Mouse (Mus musculus): ENCODE data around the gene Slc2a1. TPM values are rescaled to one million over a fixed set of nuclear protein-coding genes. Genes with fewer than 3 reads are reported as not detected.

The Slc2a1 gene
- polyA plus RNA-seq, 2 experiments = 108 to 141 TPM

- WGBS = 25% methylated on average over 6 of the region's 6 CpGs
- H3K9me3 ChIP-seq (ENCODE audit: control insufficient read depth, low read length) = no peaks in the 10 kb centered on the region
- H3K4me2 ChIP-seq (replicated peaks; ENCODE audit: low read depth, low read length, severe bottlenecking) = no peak overlapping the region
- TF ChIP-seq POLR2A (IDR thresholded peaks at IDR 0.05; ENCODE audit: borderline replicate concordance, extremely low read depth, insufficient read depth, insufficient read length) = no peak
- no peak overlapping the region for H3K9ac ChIP-seq (ENCODE audit: low read depth, low read length, severe bottlenecking)
- H3K27me3 ChIP-seq (ENCODE audit: control insufficient read depth, insufficient read depth, low read length) = no peaks in the 10 kb centered on the region
- DNase-seq (ENCODE audit: low spot score) (no peak), ATAC-seq (ENCODE audit: low FRiP score, low read depth) (no peak)
- H3K36me3 ChIP-seq (ENCODE audit: control insufficient read depth, insufficient read depth, low read length) = no peaks in the 10 kb centered on the region
- H3K4me3 ChIP-seq (replicated peaks; ENCODE audit: low read length) = no peak overlapping the region
- peaks cover 36% of the 10 kb centered on the region for H3K4me1 ChIP-seq (ENCODE audit: control insufficient read depth, insufficient read depth, low read length)
- no peak overlapping the region for H3K27ac ChIP-seq (replicated peaks; ENCODE audit: low read depth, low read length)
These were observed 33.9 kb upstream of the Slc2a1 start for GRCm38 (mm10) chr4:119074596-119074995.

- no peak overlapping the region for H3K9ac ChIP-seq (ENCODE audit: low read depth, low read length, severe bottlenecking)
- no peaks in the 10 kb centered on the region for H3K27me3 ChIP-seq (ENCODE audit: control insufficient read depth, insufficient read depth, low read length)
- no peak for DNase-seq (ENCODE audit: low spot score)
- H3K4me3 ChIP-seq (replicated peaks; ENCODE audit: low read length) = no peak overlapping the region
- no peak for ATAC-seq (ENCODE audit: low FRiP score, low read depth)
- H3K36me3 ChIP-seq (ENCODE audit: control insufficient read depth, insufficient read depth, low read length) = no peaks in the 10 kb centered on the region
- no peak overlapping the region for H3K4me2 ChIP-seq (replicated peaks; ENCODE audit: low read depth, low read length, severe bottlenecking)
- 43% methylated on average over 7 of the region's 7 CpGs for WGBS
- no peak for TF ChIP-seq POLR2A (IDR thresholded peaks at IDR 0.05; ENCODE audit: borderline replicate concordance, extremely low read depth, insufficient read depth, insufficient read length)
- H3K27ac ChIP-seq (replicated peaks; ENCODE audit: low read depth, low read length) = no peak overlapping the region
- no peaks in the 10 kb centered on the region for H3K9me3 ChIP-seq (ENCODE audit: control insufficient read depth, low read length)
- peaks cover 36% of the 10 kb centered on the region for H3K4me1 ChIP-seq (ENCODE audit: control insufficient read depth, insufficient read depth, low read length)
These were observed 33.2 kb upstream of the Slc2a1 start for GRCm38 (mm10) chr4:119075273-119075672.

DNA sequence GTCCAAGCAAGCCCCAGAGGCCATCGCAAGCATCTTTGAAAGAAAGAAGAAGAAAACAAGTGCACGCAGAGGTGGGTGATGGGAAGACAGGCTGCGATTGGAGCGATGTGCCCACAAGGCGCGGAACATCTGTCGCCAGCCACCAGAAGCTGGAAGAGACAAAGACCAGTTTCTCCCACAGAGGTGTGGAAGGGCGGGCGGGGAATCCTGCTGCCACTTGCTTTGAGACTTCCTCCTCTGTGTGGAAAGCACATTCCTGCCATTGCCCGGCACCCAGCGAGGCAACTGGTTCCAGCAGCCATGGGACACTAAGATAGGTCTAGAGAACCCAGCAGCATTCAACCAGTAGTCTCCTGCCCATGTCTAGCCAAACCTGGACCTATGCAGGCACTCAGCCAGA lies 32.2 kb upstream of the Slc2a1 start:
- no peak for TF ChIP-seq POLR2A (IDR thresholded peaks at IDR 0.05; ENCODE audit: borderline replicate concordance, extremely low read depth, insufficient read depth, insufficient read length)
- H3K4me3 ChIP-seq (replicated peaks; ENCODE audit: low read length) = no peak overlapping the region
- no peak overlapping the region for H3K4me2 ChIP-seq (replicated peaks; ENCODE audit: low read depth, low read length, severe bottlenecking)
- no peaks in the 10 kb centered on the region for H3K36me3 ChIP-seq (ENCODE audit: control insufficient read depth, insufficient read depth, low read length)
- no peak overlapping the region for H3K9ac ChIP-seq (ENCODE audit: low read depth, low read length, severe bottlenecking)
- H3K27me3 ChIP-seq (ENCODE audit: control insufficient read depth, insufficient read depth, low read length) = no peaks in the 10 kb centered on the region
- DNase-seq (ENCODE audit: low spot score) = no peak
- peaks cover 35% of the 10 kb centered on the region for H3K4me1 ChIP-seq (ENCODE audit: control insufficient read depth, insufficient read depth, low read length)
- no peak for ATAC-seq (ENCODE audit: low FRiP score, low read depth)
- H3K9me3 ChIP-seq (ENCODE audit: control insufficient read depth, low read length) = no peaks in the 10 kb centered on the region
- 75% methylated on average over 11 of the region's 11 CpGs for WGBS
- no peak overlapping the region for H3K27ac ChIP-seq (replicated peaks; ENCODE audit: low read depth, low read length)

GRCm38 (mm10) chr4:119077084-119077682 lies 31.3 kb upstream of the Slc2a1 start:
- Histone ChIP-seq H3K4me1 (ENCODE audit: control insufficient read depth, insufficient read depth, low read length) (peaks cover 26% of the 10 kb centered on the region), H3K27ac (replicated peaks; ENCODE audit: low read depth, low read length) (no peak overlapping the region), H3K4me2 (replicated peaks; ENCODE audit: low read depth, low read length, severe bottlenecking) (no peak overlapping the region), H3K36me3 (ENCODE audit: control insufficient read depth, insufficient read depth, low read length) (no peaks in the 10 kb centered on the region), H3K27me3 (ENCODE audit: control insufficient read depth, insufficient read depth, low read length) (no peaks in the 10 kb centered on the region), H3K9ac (ENCODE audit: low read depth, low read length, severe bottlenecking) (no peak overlapping the region), H3K9me3 (ENCODE audit: control insufficient read depth, low read length) (no peaks in the 10 kb centered on the region), H3K4me3 (replicated peaks; ENCODE audit: low read length) (no peak overlapping the region)
- DNase-seq (ENCODE audit: low spot score) (no peak), ATAC-seq (ENCODE audit: low FRiP score, low read depth) (no peak)
- TF ChIP-seq POLR2A (IDR thresholded peaks at IDR 0.05; ENCODE audit: borderline replicate concordance, extremely low read depth, insufficient read depth, insufficient read length) = no peak
- 42% methylated on average over 13 of the region's 13 CpGs for WGBS

DNA sequence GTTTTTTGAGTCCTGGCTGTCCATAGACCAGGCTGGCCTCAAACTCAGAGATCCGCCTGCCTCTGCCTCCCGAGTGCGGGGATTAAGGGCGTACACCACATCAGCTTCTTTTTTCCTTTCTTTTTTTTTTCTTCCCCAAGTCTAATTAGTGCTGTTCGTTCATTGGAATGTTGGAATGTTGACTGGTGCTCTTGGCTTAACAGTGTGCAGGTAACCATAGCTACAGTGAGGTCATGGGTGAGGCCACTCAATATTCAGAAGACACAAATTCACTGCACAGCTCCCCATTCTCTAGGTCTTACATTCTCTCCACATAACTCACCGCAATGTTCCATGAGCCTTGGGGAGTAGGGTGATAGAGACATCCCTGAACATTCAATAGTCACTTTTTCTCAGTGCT lies 28.6 kb upstream of the Slc2a1 start:
- no peak overlapping the region for H3K9ac ChIP-seq (ENCODE audit: low read depth, low read length, severe bottlenecking)
- no peaks in the 10 kb centered on the region for H3K27me3 ChIP-seq (ENCODE audit: control insufficient read depth, insufficient read depth, low read length)
- H3K9me3 ChIP-seq (ENCODE audit: control insufficient read depth, low read length) = no peaks in the 10 kb centered on the region
- ATAC-seq (ENCODE audit: low FRiP score, low read depth) (no peak), DNase-seq (ENCODE audit: low spot score) (no peak)
- TF ChIP-seq POLR2A (IDR thresholded peaks at IDR 0.05; ENCODE audit: borderline replicate concordance, extremely low read depth, insufficient read depth, insufficient read length) = no peak
- H3K27ac ChIP-seq (replicated peaks; ENCODE audit: low read depth, low read length) = no peak overlapping the region
- no peaks in the 10 kb centered on the region for H3K36me3 ChIP-seq (ENCODE audit: control insufficient read depth, insufficient read depth, low read length)
- H3K4me1 ChIP-seq (ENCODE audit: control insufficient read depth, insufficient read depth, low read length) = peaks cover 10% of the 10 kb centered on the region; the same call in 1 of the 2 replicates
- H3K4me2 ChIP-seq (replicated peaks; ENCODE audit: low read depth, low read length, severe bottlenecking) = no peak overlapping the region
- 88% methylated on average over 6 of the region's 6 CpGs for WGBS
- H3K4me3 ChIP-seq (replicated peaks; ENCODE audit: low read length) = no peak overlapping the region
